Mouse (Mus musculus): ENCODE results near the gene Axin1. TPM values are rescaled to one million over a fixed set of nuclear protein-coding genes. Genes with fewer than 3 reads are reported as not detected.

Gene Axin1
- polyA plus RNA-seq, 1 experiment from 2014 or later, result 12.9 TPM

DNA sequence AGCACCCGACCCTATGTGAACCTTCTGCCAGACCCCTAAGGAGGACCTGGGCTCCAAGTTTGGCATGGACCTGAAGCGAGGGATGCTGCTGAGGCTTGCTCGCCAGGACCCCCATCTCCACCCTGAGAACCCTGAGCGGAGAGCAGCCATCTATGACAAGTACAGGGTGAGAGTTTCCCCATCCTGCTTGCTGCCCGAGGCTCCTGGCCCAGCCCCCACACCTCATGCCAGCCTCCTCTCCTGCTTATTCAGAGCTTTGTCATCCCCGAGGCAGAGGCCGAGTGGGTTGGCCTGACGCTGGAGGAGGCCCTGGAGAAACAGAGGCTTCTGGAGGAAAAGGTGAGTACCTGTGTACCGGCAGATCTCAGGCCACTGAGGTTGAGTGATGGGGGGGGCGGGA lies 13.3 kb upstream of the Axin1 start:
- no peak for ATAC-seq (ENCODE audit: low read depth)
- H3K9me3 ChIP-seq (ENCODE audit: control insufficient read depth, low read length), result no peaks in the 10 kb centered on the region
- H3K4me2 ChIP-seq (ENCODE audit: low read depth, low read length), result no peak overlapping the region
- H3K27me3 ChIP-seq (replicated peaks; ENCODE audit: control insufficient read depth, insufficient read depth, low read length), result no peaks in the 10 kb centered on the region
- peaks cover 8% of the 10 kb centered on the region for H3K4me1 ChIP-seq (ENCODE audit: control insufficient read depth, insufficient read depth, low read length)
- no peak for DNase-seq (ENCODE audit: low spot score)
- 90% methylated on average over 9 of the region's 10 CpGs for WGBS
- H3K36me3 ChIP-seq (ENCODE audit: control insufficient read depth, insufficient read depth, low read length), result peaks cover 47% of the 10 kb centered on the region
- H3K27ac ChIP-seq (replicated peaks; ENCODE audit: low read depth, low read length), result no peak overlapping the region
- no peak overlapping the region for H3K4me3 ChIP-seq (ENCODE audit: low read depth, low read length)
- no peak overlapping the region for H3K9ac ChIP-seq (ENCODE audit: low read depth, low read length)

DNA sequence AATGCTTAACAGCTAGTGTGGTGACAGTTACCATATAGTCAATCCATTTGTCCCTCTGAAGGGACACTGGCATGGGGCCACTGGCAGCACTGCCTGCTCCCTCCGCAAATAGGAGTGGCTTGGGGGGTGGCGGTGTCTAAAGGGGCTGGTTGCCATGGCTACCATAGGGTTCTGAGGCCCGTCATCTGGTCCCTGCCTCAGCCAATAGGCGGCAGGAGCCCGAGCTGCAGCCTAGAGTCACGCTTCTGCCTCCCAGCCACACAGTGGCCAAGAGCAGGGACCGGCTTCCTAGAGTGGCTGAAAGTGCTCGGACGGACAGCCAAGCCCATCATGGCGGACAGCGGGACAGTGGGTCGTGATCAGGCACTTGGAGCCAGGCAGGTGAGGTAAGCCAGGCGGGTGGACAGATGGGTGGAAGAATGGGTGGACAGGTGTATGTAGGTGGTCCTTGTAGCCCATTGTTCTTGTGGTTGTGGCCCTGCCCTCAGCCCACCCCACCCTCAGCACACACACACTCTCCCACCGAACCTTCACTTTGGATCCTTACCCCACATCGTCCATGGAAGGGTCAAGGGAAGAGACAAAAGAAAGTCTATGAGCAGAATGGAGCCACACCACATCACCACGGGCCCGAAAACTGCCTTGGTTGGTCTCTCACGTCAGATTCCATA lies 7.3 kb upstream of the Axin1 start:
- 86% methylated on average over 17 of the region's 18 CpGs for WGBS
- no peak overlapping the region for H3K9ac ChIP-seq (ENCODE audit: low read depth, low read length)
- ATAC-seq (ENCODE audit: low read depth) (no peak), DNase-seq (ENCODE audit: low spot score) (no peak)
- H3K4me2 ChIP-seq (ENCODE audit: low read depth, low read length), result no peak overlapping the region
- H3K4me1 ChIP-seq (ENCODE audit: control insufficient read depth, insufficient read depth, low read length), result no peaks in the 10 kb centered on the region
- peaks cover 57% of the 10 kb centered on the region for H3K36me3 ChIP-seq (ENCODE audit: control insufficient read depth, insufficient read depth, low read length)
- H3K27ac ChIP-seq (replicated peaks; ENCODE audit: low read depth, low read length), result no peak overlapping the region
- H3K9me3 ChIP-seq (ENCODE audit: control insufficient read depth, low read length), result no peaks in the 10 kb centered on the region
- no peak overlapping the region for H3K4me3 ChIP-seq (ENCODE audit: low read depth, low read length)
- H3K27me3 ChIP-seq (replicated peaks; ENCODE audit: control insufficient read depth, insufficient read depth, low read length), result no peaks in the 10 kb centered on the region

DNA sequence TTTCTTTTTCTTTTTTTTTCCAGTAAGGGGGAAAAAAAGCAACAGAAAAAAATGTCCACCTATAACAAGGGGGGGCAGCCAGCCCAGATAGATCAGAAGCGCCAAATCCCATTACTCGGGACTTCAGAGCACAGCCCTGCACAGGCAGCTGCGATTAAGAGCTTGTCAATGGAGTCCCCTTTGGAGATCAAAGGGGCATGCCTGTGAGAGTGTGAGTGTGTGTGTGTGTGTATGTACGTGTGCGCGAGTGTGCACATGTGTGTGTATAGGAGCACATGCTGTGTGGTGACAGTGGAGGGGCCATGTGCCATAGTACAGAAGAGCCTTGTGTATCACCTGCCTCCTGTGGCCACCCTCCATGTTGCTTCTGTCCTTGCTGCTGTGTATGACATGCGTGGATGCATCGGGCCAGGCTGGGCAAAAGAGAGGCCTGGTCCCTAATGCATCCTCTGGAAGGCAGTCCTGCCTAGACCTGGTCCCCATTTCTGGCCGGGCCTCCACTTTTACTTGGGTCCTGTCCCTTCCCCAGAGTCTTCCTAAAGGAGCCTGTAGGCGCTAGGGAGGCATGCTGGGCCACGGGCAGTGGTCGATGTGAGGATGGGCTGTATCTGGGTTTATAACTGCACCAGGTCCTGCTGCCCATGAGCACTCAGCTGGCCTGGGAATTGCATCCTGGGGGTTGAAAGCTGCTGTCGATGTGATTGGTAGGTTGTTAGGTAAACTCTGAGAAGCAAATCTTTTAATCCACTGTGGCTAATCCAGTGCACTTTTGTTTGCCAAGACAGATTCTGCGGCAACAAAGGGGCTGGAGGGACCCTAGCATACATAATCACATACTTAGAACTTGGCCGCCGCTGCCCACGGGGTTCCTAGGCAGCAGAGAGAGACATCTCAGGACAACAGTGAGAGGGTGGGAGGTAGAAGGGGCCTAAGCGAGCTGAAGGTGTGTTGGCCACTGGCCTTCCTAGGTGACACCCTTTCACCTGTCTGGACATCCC lies 6.3 kb upstream of the Axin1 start:
- H3K27ac ChIP-seq (replicated peaks; ENCODE audit: low read depth, low read length), result no peak overlapping the region
- 89% methylated on average over 18 of the region's 18 CpGs for WGBS
- no peaks in the 10 kb centered on the region for H3K4me1 ChIP-seq (ENCODE audit: control insufficient read depth, insufficient read depth, low read length)
- no peaks in the 10 kb centered on the region for H3K27me3 ChIP-seq (replicated peaks; ENCODE audit: control insufficient read depth, insufficient read depth, low read length)
- no peak overlapping the region for H3K4me3 ChIP-seq (ENCODE audit: low read depth, low read length)
- ATAC-seq (ENCODE audit: low read depth), result no peak
- no peaks in the 10 kb centered on the region for H3K9me3 ChIP-seq (ENCODE audit: control insufficient read depth, low read length)
- no peak overlapping the region for H3K4me2 ChIP-seq (ENCODE audit: low read depth, low read length)
- peaks cover 50% of the 10 kb centered on the region for H3K36me3 ChIP-seq (ENCODE audit: control insufficient read depth, insufficient read depth, low read length)
- H3K9ac ChIP-seq (ENCODE audit: low read depth, low read length), result no peak overlapping the region
- no peak for DNase-seq (ENCODE audit: low spot score)

DNA sequence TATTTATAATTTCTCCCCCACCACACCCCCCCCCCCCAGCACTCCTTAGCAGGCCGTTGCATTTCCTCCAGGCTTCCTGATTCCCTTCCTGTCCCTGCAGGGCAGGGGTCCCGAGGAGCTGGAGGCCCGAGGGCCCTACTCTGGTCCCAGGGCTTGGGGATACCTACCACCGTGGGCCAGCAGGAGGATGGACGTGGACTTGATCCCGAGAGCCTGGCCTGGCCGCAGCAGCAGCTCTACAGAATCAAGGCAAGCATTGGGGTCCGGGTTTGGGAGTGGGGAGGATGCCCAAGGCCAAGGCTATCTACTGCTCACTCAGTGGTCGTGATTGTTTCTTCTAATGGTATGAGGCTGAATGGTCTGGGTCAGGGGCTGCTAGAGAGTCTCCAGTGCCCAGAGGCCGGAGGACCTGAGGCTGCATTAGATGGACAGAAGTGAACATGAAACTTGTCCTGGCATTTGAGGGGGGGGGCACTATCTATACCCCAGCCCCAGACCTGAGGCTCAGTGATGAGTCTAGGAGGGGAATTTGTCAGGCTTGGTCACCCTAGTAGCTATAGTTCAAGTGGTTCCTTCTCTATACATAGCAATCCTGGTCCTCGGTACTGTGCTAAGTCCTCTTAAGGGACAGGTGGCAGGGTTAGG lies 1.3 kb upstream of the Axin1 start:
- Histone ChIP-seq H3K9me3 (ENCODE audit: control insufficient read depth, low read length) (no peaks in the 10 kb centered on the region), H3K4me3 (ENCODE audit: low read depth, low read length) (no peak overlapping the region), H3K27ac (replicated peaks; ENCODE audit: low read depth, low read length) (no peak overlapping the region), H3K36me3 (ENCODE audit: control insufficient read depth, insufficient read depth, low read length) (peaks cover 1% of the 10 kb centered on the region; the same call in 1 of the 2 replicates), H3K9ac (ENCODE audit: low read depth, low read length) (no peak overlapping the region), H3K27me3 (replicated peaks; ENCODE audit: control insufficient read depth, insufficient read depth, low read length) (no peaks in the 10 kb centered on the region), H3K4me2 (ENCODE audit: low read depth, low read length) (no peak overlapping the region), H3K4me1 (ENCODE audit: control insufficient read depth, insufficient read depth, low read length) (peaks cover 11% of the 10 kb centered on the region)
- 88% methylated on average over 11 of the region's 11 CpGs for WGBS
- ATAC-seq (ENCODE audit: low read depth) (no peak), DNase-seq (ENCODE audit: low spot score) (no peak)

DNA sequence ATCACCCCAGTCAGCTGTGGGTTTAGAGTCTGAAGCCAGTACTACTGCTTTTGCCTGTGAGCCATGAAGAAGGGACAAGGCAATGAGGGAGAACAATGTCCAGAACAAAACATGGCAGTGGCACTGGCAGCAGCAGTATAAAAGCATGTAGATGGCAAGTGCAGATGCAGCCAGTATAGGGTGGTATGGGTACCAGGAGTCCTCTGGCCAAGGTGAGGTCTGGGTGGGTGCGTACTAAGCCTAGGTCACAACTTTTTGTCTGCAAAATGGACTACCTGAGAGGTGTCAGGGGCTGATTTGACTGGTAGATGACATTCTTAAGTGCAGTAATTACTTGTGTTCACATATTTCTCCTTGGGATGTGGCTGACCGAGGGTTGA lies 747 bp upstream of the Axin1 start:
- H3K9ac ChIP-seq (ENCODE audit: low read depth, low read length), result peak overlapping the region; percentile 94
- no peaks in the 10 kb centered on the region for H3K27me3 ChIP-seq (replicated peaks; ENCODE audit: control insufficient read depth, insufficient read depth, low read length)
- peak overlapping the region; percentile 84 for H3K4me2 ChIP-seq (ENCODE audit: low read depth, low read length)
- WGBS, result 71% methylated on average over 2 of the region's 2 CpGs
- peak overlapping the region; percentile 84 for H3K4me3 ChIP-seq (ENCODE audit: low read depth, low read length)
- ATAC-seq (ENCODE audit: low read depth), result no peak
- H3K4me1 ChIP-seq (ENCODE audit: control insufficient read depth, insufficient read depth, low read length), result peaks cover 11% of the 10 kb centered on the region
- no peak for DNase-seq (ENCODE audit: low spot score)
- H3K36me3 ChIP-seq (ENCODE audit: control insufficient read depth, insufficient read depth, low read length), result peaks cover 3% of the 10 kb centered on the region; the same call in 1 of the 2 replicates
- peak overlapping the region; percentile 75 for H3K27ac ChIP-seq (replicated peaks; ENCODE audit: low read depth, low read length)
- no peaks in the 10 kb centered on the region for H3K9me3 ChIP-seq (ENCODE audit: control insufficient read depth, low read length)

DNA sequence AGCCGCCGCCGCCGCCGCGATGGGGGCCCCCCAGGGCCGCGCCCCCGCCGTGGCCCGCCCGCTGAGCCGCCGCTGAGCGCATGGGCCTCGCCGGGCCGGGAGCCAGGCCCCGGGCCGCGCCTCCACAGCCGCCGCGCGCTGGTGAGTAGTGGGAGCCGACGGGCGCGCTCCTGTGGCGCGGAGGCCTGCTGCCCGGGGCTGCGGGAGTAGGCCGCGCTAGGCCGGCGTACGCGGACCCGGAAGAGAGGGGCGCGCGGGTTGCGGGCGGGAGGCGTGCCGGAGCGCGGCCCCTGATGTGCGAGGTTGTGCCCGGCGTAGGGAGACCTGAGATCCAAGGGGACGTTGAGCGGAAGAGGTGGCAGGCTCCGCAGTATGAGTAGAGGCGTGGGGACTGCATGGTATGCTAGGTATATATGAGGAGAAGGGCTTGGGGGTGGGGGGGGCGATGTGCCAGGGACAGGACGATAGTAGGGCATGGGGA lies 453 bp downstream of the Axin1 start:
- DNase-seq (ENCODE audit: low spot score) (peak; percentile 64), ATAC-seq (ENCODE audit: low read depth) (peak; percentile 66)
- Histone ChIP-seq H3K4me2 (ENCODE audit: low read depth, low read length) (peak overlapping the region; percentile 84), H3K27me3 (replicated peaks; ENCODE audit: control insufficient read depth, insufficient read depth, low read length) (no peaks in the 10 kb centered on the region), H3K27ac (replicated peaks; ENCODE audit: low read depth, low read length) (peak overlapping the region; percentile 97), H3K9ac (ENCODE audit: low read depth, low read length) (peak overlapping the region; percentile 94), H3K4me1 (ENCODE audit: control insufficient read depth, insufficient read depth, low read length) (peaks cover 11% of the 10 kb centered on the region), H3K36me3 (ENCODE audit: control insufficient read depth, insufficient read depth, low read length) (peaks cover 15% of the 10 kb centered on the region), H3K4me3 (ENCODE audit: low read depth, low read length) (peak overlapping the region; percentile 84), H3K9me3 (ENCODE audit: control insufficient read depth, low read length) (no peaks in the 10 kb centered on the region)
- WGBS, result under 1% methylated on average over 27 of the region's 58 CpGs

DNA sequence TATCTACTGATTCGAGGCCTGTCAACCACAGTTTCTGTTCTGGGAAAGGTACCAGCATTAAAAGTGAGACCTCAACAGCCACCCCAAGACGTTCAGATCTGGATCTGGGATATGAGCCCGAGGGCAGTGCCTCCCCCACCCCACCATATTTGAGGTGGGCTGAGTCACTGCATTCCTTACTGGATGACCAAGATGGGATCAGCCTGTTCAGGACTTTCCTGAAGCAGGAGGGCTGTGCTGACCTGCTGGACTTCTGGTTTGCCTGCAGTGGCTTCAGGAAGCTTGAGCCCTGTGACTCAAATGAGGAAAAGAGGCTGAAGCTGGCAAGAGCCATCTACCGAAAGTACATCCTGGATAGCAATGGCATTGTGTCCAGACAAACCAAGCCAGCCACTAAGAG lies 4.3 kb downstream of the Axin1 start:
- Histone ChIP-seq H3K36me3 (ENCODE audit: control insufficient read depth, insufficient read depth, low read length) (peaks cover 45% of the 10 kb centered on the region), H3K9me3 (ENCODE audit: control insufficient read depth, low read length) (no peaks in the 10 kb centered on the region), H3K27me3 (replicated peaks; ENCODE audit: control insufficient read depth, insufficient read depth, low read length) (no peaks in the 10 kb centered on the region), H3K9ac (ENCODE audit: low read depth, low read length) (no peak overlapping the region), H3K27ac (replicated peaks; ENCODE audit: low read depth, low read length) (no peak overlapping the region), H3K4me3 (ENCODE audit: low read depth, low read length) (no peak overlapping the region), H3K4me1 (ENCODE audit: control insufficient read depth, insufficient read depth, low read length) (peaks cover 11% of the 10 kb centered on the region), H3K4me2 (ENCODE audit: low read depth, low read length) (no peak overlapping the region)
- ATAC-seq (ENCODE audit: low read depth) (no peak), DNase-seq (ENCODE audit: low spot score) (no peak)
- WGBS, result 78% methylated on average over 4 of the region's 4 CpGs

DNA sequence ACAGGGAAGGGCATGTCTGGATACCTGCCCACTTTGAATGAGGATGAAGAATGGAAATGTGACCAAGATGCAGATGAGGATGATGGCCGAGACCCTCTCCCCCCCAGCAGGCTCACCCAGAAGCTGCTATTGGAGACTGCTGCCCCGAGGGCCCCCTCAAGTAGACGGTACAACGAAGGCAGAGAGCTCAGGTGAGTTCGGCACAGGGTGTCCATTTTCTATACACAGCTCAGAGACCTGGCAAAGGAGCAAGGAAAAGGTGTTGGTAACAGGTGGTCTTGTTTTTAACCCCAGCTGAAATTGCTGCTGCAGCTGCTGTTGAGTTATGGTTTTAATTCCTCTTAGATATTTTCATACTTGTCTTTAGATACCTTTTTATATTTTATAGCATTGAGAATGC lies 4.9 kb downstream of the Axin1 start:
- H3K9ac ChIP-seq (ENCODE audit: low read depth, low read length), result no peak overlapping the region
- no peak overlapping the region for H3K4me2 ChIP-seq (ENCODE audit: low read depth, low read length)
- no peaks in the 10 kb centered on the region for H3K9me3 ChIP-seq (ENCODE audit: control insufficient read depth, low read length)
- H3K27me3 ChIP-seq (replicated peaks; ENCODE audit: control insufficient read depth, insufficient read depth, low read length), result no peaks in the 10 kb centered on the region
- no peak for DNase-seq (ENCODE audit: low spot score)
- peaks cover 50% of the 10 kb centered on the region for H3K36me3 ChIP-seq (ENCODE audit: control insufficient read depth, insufficient read depth, low read length)
- H3K4me1 ChIP-seq (ENCODE audit: control insufficient read depth, insufficient read depth, low read length), result peaks cover 11% of the 10 kb centered on the region
- 91% methylated on average over 5 of the region's 5 CpGs for WGBS
- ATAC-seq (ENCODE audit: low read depth), result no peak
- no peak overlapping the region for H3K27ac ChIP-seq (replicated peaks; ENCODE audit: low read depth, low read length)
- no peak overlapping the region for H3K4me3 ChIP-seq (ENCODE audit: low read depth, low read length)
